Mouse (Mus musculus) midbrain, embryonic 16.5 days (tissue): Measurements from ENCODE around the gene Pln. TPM values are rescaled to one million over a fixed set of nuclear protein-coding genes. Genes with fewer than 3 reads are reported as not detected.

Experiments
- ATAC-seq: fragments of 200-750 bp; cut with Nextera tagmentation; 2 replicates; pipeline ENCODE4 v1.8.0; 2017; ENCODE audit warnings: moderate TSS enrichment
- H3K27ac ChIP-seq: fragments of 300-500 bp; sonication (generic); 2 replicates; pipeline ENCODE4 v1.5.1; 2014; ENCODE audit warnings: mild to moderate bottlenecking, low read length, mixed read lengths
- H3K27me3 ChIP-seq: fragments of 300-500 bp; sonication (generic); 2 replicates; pipeline ENCODE4 v1.6.1; 2014; ENCODE audit warnings: low read depth, low read length, mixed read lengths; ENCODE audit not compliant: control insufficient read depth, insufficient read depth
- H3K36me3 ChIP-seq: fragments of 300-500 bp; sonication (generic); 2 replicates; pipeline ENCODE4 v1.6.1; 2014; ENCODE audit warnings: mild to moderate bottlenecking, low read length, moderate library complexity, mixed read lengths; ENCODE audit not compliant: control insufficient read depth, insufficient read depth
- H3K4me1 ChIP-seq: fragments of 300-500 bp; sonication (generic); 2 replicates; pipeline ENCODE4 v1.6.1; 2014; ENCODE audit warnings: mild to moderate bottlenecking, low read length, mixed read lengths; ENCODE audit not compliant: control insufficient read depth, insufficient read depth
- H3K4me2 ChIP-seq: fragments of 300-500 bp; sonication (generic); 2 replicates; pipeline ENCODE4 v1.6.1; 2014; ENCODE audit warnings: mild to moderate bottlenecking, low read length, mixed read lengths
- H3K4me3 ChIP-seq: fragments of 300-500 bp; sonication (generic); 2 replicates; pipeline ENCODE4 v1.5.1; 2014; ENCODE audit warnings: low read depth, mild to moderate bottlenecking, low read length, moderate library complexity, mixed read lengths
- H3K9ac ChIP-seq: fragments of 300-500 bp; sonication (generic); 2 replicates; pipeline ENCODE4 v1.6.1; 2014; ENCODE audit warnings: low read depth, low read length, mixed read lengths
- H3K9me3 ChIP-seq: fragments of 300-500 bp; sonication (generic); replicated peaks from 2 replicates; pipeline ENCODE4 v1.6.1; 2014; ENCODE audit warnings: mild to moderate bottlenecking, low read length, mixed read lengths; ENCODE audit not compliant: control insufficient read depth, poor library complexity, severe bottlenecking
- WGBS: fragments of 180-500 bp; shearing (Covaris S2); extraction: QIAGEN DNeasy Blood & Tissue Kit; methylation state at CpG from one replicate; pipeline ENCODE4 v1.1.7; 2014; 5-methylcytosine and 5-hydroxymethylcytosine counted together
- polyA plus RNA-seq: library from polyadenylated mRNA; unstranded; fragments of >200 nt; fragmentation: Nextera tagmentation; extraction: Ambion mirVana; gene quantifications from 2 replicates; pipeline ENCODE4 v1.2.1, GENCODE M21; 2015

Gene Pln
- polyA plus RNA-seq: 0.75 and 0.88 TPM in 2 replicates

- H3K4me2 ChIP-seq: no peak within 1 kb of the TSS
Observed at GRCm38 (mm10) chr10:53337162-53337923, at the start of gene Pln. Gene Pln, plus strand, starts transcription at chr10:53337667.

GRCm38 (mm10) chr10:53305867-53306266 is 31.6 kb upstream of the Pln start:
- 0 out of 2 replicates have a peak, but pooled peaks cover 2% of the 10 kb centered on the region for H3K4me1 ChIP-seq
- H3K9me3 ChIP-seq: no peaks in the 10 kb centered on the region
- peak; percentile 86 for ATAC-seq
- H3K36me3 ChIP-seq: no peaks in the 10 kb centered on the region
- no peaks in the 10 kb centered on the region for H3K27me3 ChIP-seq
- H3K4me3 ChIP-seq: no peak overlapping the region
- H3K27ac ChIP-seq: no peak overlapping the region
- WGBS: 12% methylated on average over 3 of the region's 3 CpGs
- no peak overlapping the region for H3K9ac ChIP-seq
- H3K4me2 ChIP-seq: no peak overlapping the region

More at GRCm38 (mm10) chr10:53337162-53337923, at the start of gene Pln:
- Histone ChIP-seq H3K27ac (no peak within 1 kb of the TSS), H3K27me3 (no peaks in the 10 kb centered on the region), H3K9ac (no peak within 1 kb of the TSS), H3K4me3 (no peak within 1 kb of the TSS), H3K36me3 (no peaks in the 10 kb centered on the region), H3K9me3 (no peaks in the 10 kb centered on the region), H3K4me1 (no peaks in the 10 kb centered on the region)
- 87% methylated on average over 6 of the region's 6 CpGs for WGBS
- no peak for ATAC-seq

GRCm38 (mm10) chr10:53306674-53307073 is 30.8 kb upstream of the Pln start:
- Histone ChIP-seq H3K9ac (no peak overlapping the region), H3K9me3 (no peaks in the 10 kb centered on the region), H3K4me3 (no peak overlapping the region), H3K4me1 (0 out of 2 replicates have a peak, but pooled peaks cover 2% of the 10 kb centered on the region), H3K4me2 (no peak overlapping the region), H3K36me3 (no peaks in the 10 kb centered on the region), H3K27ac (no peak overlapping the region), H3K27me3 (no peaks in the 10 kb centered on the region)
- 85% methylated on average over 3 of the region's 3 CpGs for WGBS
- ATAC-seq: no peak

GRCm38 (mm10) chr10:53323367-53323766 is 14.1 kb upstream of the Pln start:
- H3K4me3 ChIP-seq: no peak overlapping the region
- no peaks in the 10 kb centered on the region for H3K9me3 ChIP-seq
- H3K27ac ChIP-seq: no peak overlapping the region
- no peak overlapping the region for H3K9ac ChIP-seq
- no peaks in the 10 kb centered on the region for H3K36me3 ChIP-seq
- H3K27me3 ChIP-seq: no peaks in the 10 kb centered on the region
- no peak for ATAC-seq
- no peaks in the 10 kb centered on the region for H3K4me1 ChIP-seq
- H3K4me2 ChIP-seq: no peak overlapping the region

GRCm38 (mm10) chr10:53324663-53325062 is 12.8 kb upstream of the Pln start:
- H3K27ac ChIP-seq: no peak overlapping the region
- H3K9ac ChIP-seq: no peak overlapping the region
- no peaks in the 10 kb centered on the region for H3K4me1 ChIP-seq
- ATAC-seq: no peak
- WGBS: 72% methylated on average over 1 of the region's 1 CpGs
- no peaks in the 10 kb centered on the region for H3K27me3 ChIP-seq
- H3K9me3 ChIP-seq: no peaks in the 10 kb centered on the region
- H3K4me3 ChIP-seq: no peak overlapping the region
- H3K36me3 ChIP-seq: no peaks in the 10 kb centered on the region
- no peak overlapping the region for H3K4me2 ChIP-seq

- H3K9me3 ChIP-seq: no peaks in the 10 kb centered on the region
- H3K36me3 ChIP-seq: no peaks in the 10 kb centered on the region
- ATAC-seq: no peak
- no peak overlapping the region for H3K4me3 ChIP-seq
- H3K4me1 ChIP-seq: no peaks in the 10 kb centered on the region
- H3K4me2 ChIP-seq: no peak overlapping the region
- H3K27me3 ChIP-seq: no peaks in the 10 kb centered on the region
- H3K9ac ChIP-seq: no peak overlapping the region
- H3K27ac ChIP-seq: no peak overlapping the region
Observed at GRCm38 (mm10) chr10:53326367-53326766, 11.1 kb upstream of the Pln start.

GRCm38 (mm10) chr10:53329257-53329656 is 8.2 kb upstream of the Pln start:
- H3K9me3 ChIP-seq: no peaks in the 10 kb centered on the region
- no peaks in the 10 kb centered on the region for H3K36me3 ChIP-seq
- no peak overlapping the region for H3K4me2 ChIP-seq
- H3K9ac ChIP-seq: no peak overlapping the region
- ATAC-seq: no peak
- no peaks in the 10 kb centered on the region for H3K4me1 ChIP-seq
- H3K27me3 ChIP-seq: no peaks in the 10 kb centered on the region
- no peak overlapping the region for H3K4me3 ChIP-seq
- WGBS: 83% methylated on average over 3 of the region's 3 CpGs
- no peak overlapping the region for H3K27ac ChIP-seq

- no peaks in the 10 kb centered on the region for H3K4me1 ChIP-seq
- no peaks in the 10 kb centered on the region for H3K9me3 ChIP-seq
- no peak overlapping the region for H3K4me2 ChIP-seq
- no peak overlapping the region for H3K9ac ChIP-seq
- no peak for ATAC-seq
- H3K36me3 ChIP-seq: no peaks in the 10 kb centered on the region
- H3K4me3 ChIP-seq: no peak overlapping the region
- H3K27me3 ChIP-seq: no peaks in the 10 kb centered on the region
- 82% methylated on average over 2 of the region's 2 CpGs for WGBS
- no peak overlapping the region for H3K27ac ChIP-seq
Observed at GRCm38 (mm10) chr10:53332752-53333151, 4.7 kb upstream of the Pln start.

- 99% methylated on average over 2 of the region's 2 CpGs for WGBS
- Histone ChIP-seq H3K36me3 (no peaks in the 10 kb centered on the region), H3K4me1 (no peaks in the 10 kb centered on the region), H3K27ac (no peak overlapping the region), H3K27me3 (no peaks in the 10 kb centered on the region), H3K4me2 (no peak overlapping the region), H3K9me3 (no peaks in the 10 kb centered on the region), H3K9ac (no peak overlapping the region), H3K4me3 (no peak overlapping the region)
- no peak for ATAC-seq
Observed at GRCm38 (mm10) chr10:53335266-53335665, 2.2 kb upstream of the Pln start.
